10 mouse cellular contexts compared by ENCODE assay signal in genomic region chr12:29257011-29257734, GRCm38 (mm10).
DNase-seq lines count a peak whose midpoint lies in the region; ATAC-seq lines count a peak whose summit lies in the region.
"Had no signal": no experiment of that assay in that cellular context is flagged by ENCODE, and none has a peak within 500 bp of the region (broad histone marks: within the 10 kb centered on the region; RNA-seq: fewer than 3 reads in every experiment).

No protein-coding gene starts in this region.

- H3K4me2 ChIP-seq in forebrain, embryonic 15.5 days (replicated peaks), result 0 out of 2 replicates have a peak overlapping the region, but pooled peaks have one; percentile 12
- H3K4me2 ChIP-seq in limb, embryonic 11.5 days (ENCODE audit: low read depth, severe bottlenecking), result no peak overlapping the region
- H3K4me2 ChIP-seq in neural tube, embryonic 11.5 days (ENCODE audit: low read depth), result no peak overlapping the region
- H3K4me2 ChIP-seq in kidney, embryonic 15.5 days, result no peak overlapping the region

- peak; percentile 39 for DNase-seq in embryo, embryonic 11.5 days (ENCODE audit: low read depth, low spot score)
- peak; percentile 62 for DNase-seq in limb, embryonic 11.5 days (ENCODE audit: low spot score)
- peak; percentile 54 for DNase-seq in neural tube, embryonic 11.5 days (ENCODE audit: low spot score)
- DNase-seq in kidney, postnatal 25 days, result no peak
- DNase-seq in kidney, postnatal 4 days, result no peak
- DNase-seq: cerebellum, postnatal 10 days; lung, embryonic 14.5 days had no signal

- H3K9me3 ChIP-seq in forebrain, embryonic 15.5 days, result no peaks in the 10 kb centered on the region
- H3K9me3 ChIP-seq in limb, embryonic 11.5 days (ENCODE audit: control insufficient read depth, low read length), result no peaks in the 10 kb centered on the region
- H3K9me3 ChIP-seq in neural tube, embryonic 11.5 days (ENCODE audit: control insufficient read depth, low read length), result no peaks in the 10 kb centered on the region
- no peaks in the 10 kb centered on the region for H3K9me3 ChIP-seq in kidney, embryonic 15.5 days (replicated peaks)

- H3K4me3 ChIP-seq in forebrain, embryonic 15.5 days, result no peak overlapping the region
- no peak overlapping the region for H3K4me3 ChIP-seq in limb, embryonic 11.5 days (ENCODE audit: low read depth, low read length)
- H3K4me3 ChIP-seq in neural tube, embryonic 11.5 days (ENCODE audit: low read depth, low read length), result no peak overlapping the region
- H3K4me3 ChIP-seq in kidney, embryonic 15.5 days (replicated peaks), result no peak overlapping the region

- H3K4me1 ChIP-seq in forebrain, embryonic 15.5 days, result peaks cover 23% of the 10 kb centered on the region
- H3K4me1 ChIP-seq in limb, embryonic 11.5 days (ENCODE audit: control insufficient read depth, insufficient read depth, low read length), result peaks cover 11% of the 10 kb centered on the region; the same call in 1 of the 2 replicates
- H3K4me1 ChIP-seq in neural tube, embryonic 11.5 days (ENCODE audit: control insufficient read depth, insufficient read depth, low read length), result peaks cover 17% of the 10 kb centered on the region
- peaks cover 14% of the 10 kb centered on the region; the same call in 1 of the 2 replicates for H3K4me1 ChIP-seq in kidney, embryonic 15.5 days

- peak overlapping the region; percentile 35 for H3K27ac ChIP-seq in forebrain, embryonic 15.5 days (replicated peaks)
- H3K27ac ChIP-seq in limb, embryonic 11.5 days (replicated peaks; ENCODE audit: low read depth, low read length), result peak overlapping the region; percentile 23
- peak overlapping the region; percentile 66 for H3K27ac ChIP-seq in neural tube, embryonic 11.5 days (ENCODE audit: low read depth, low read length)
- H3K27ac ChIP-seq in kidney, embryonic 15.5 days, result no peak overlapping the region

- H3K36me3 ChIP-seq in forebrain, embryonic 15.5 days, result no peaks in the 10 kb centered on the region
- H3K36me3 ChIP-seq in limb, embryonic 11.5 days (ENCODE audit: control insufficient read depth, insufficient read depth, low read length), result no peaks in the 10 kb centered on the region
- no peaks in the 10 kb centered on the region for H3K36me3 ChIP-seq in neural tube, embryonic 11.5 days (ENCODE audit: control insufficient read depth, insufficient read depth, low read length)
- no peaks in the 10 kb centered on the region for H3K36me3 ChIP-seq in kidney, embryonic 15.5 days

- 6% methylated on average over 7 of the region's 7 CpGs for WGBS in forebrain, embryonic 15.5 days
- 15% methylated on average over 7 of the region's 7 CpGs for WGBS in limb, embryonic 11.5 days
- 12% methylated on average over 7 of the region's 7 CpGs for WGBS in neural tube, embryonic 11.5 days
- WGBS in kidney, embryonic 15.5 days, result 22% methylated on average over 7 of the region's 7 CpGs

- H3K9ac ChIP-seq in forebrain, embryonic 15.5 days (replicated peaks), result 0 out of 2 replicates have a peak overlapping the region, but pooled peaks have one; percentile 0
- no peak overlapping the region for H3K9ac ChIP-seq in limb, embryonic 11.5 days (ENCODE audit: low read length)
- H3K9ac ChIP-seq in neural tube, embryonic 11.5 days (ENCODE audit: low read length), result no peak overlapping the region
- H3K9ac ChIP-seq in kidney, embryonic 15.5 days, result no peak overlapping the region
- H3K9ac ChIP-seq: lung, embryonic 14.5 days had no signal

- no peaks in the 10 kb centered on the region for H3K27me3 ChIP-seq in forebrain, embryonic 15.5 days
- H3K27me3 ChIP-seq in limb, embryonic 11.5 days (ENCODE audit: control insufficient read depth, insufficient read depth, low read length), result no peaks in the 10 kb centered on the region
- H3K27me3 ChIP-seq in neural tube, embryonic 11.5 days (ENCODE audit: control insufficient read depth, insufficient read depth, low read length), result no peaks in the 10 kb centered on the region
- no peaks in the 10 kb centered on the region for H3K27me3 ChIP-seq in kidney, embryonic 15.5 days
- H3K27me3 ChIP-seq: CH12.LX had no signal

- ATAC-seq in forebrain, embryonic 15.5 days (replicated peaks), result peak; percentile 52
- ATAC-seq in limb, embryonic 11.5 days (ENCODE audit: insufficient number of reproducible peaks, low FRiP score, low TSS enrichment, low read depth), result peak; percentile 36; the same call in 1 of the 2 replicates
- 0 out of 2 replicates have a peak, but pooled peaks have one; percentile 58 for ATAC-seq in neural tube, embryonic 11.5 days (ENCODE audit: insufficient read depth, low FRiP score, low TSS enrichment)
- no peak for ATAC-seq in kidney, embryonic 15.5 days (replicated peaks; ENCODE audit: low FRiP score)

Comparison
In these comparisons a context has a peak if more than half of its experiments do, and no peak if none do; other contexts are left out.
1. DNase-seq: peak in embryo, embryonic 11.5 days (single experiment), limb, embryonic 11.5 days (single experiment) and neural tube, embryonic 11.5 days (single experiment); none in kidney, postnatal 25 days (0 of 2) and kidney, postnatal 4 days (0 of 2).